Mouse (Mus musculus): ENCODE results near the gene Frmd5. TPM values are rescaled to one million over a fixed set of nuclear protein-coding genes. Genes with fewer than 3 reads are reported as not detected.

Gene Frmd5
- total RNA-seq, 2 experiments from 2014 or later, result 0.83 to 0.91 TPM

GRCm38 (mm10) chr2:121761861-121762260, 45.0 kb downstream of the Frmd5 start:
- no peak for DNase-seq (ENCODE audit: low spot score in 2 of 2)

GRCm38 (mm10) chr2:121761281-121761795, 45.5 kb downstream of the Frmd5 start:
- DNase-seq (ENCODE audit: low spot score in 2 of 2), result no peak

GRCm38 (mm10) chr2:121760646-121761045, 46.2 kb downstream of the Frmd5 start:
- DNase-seq (ENCODE audit: low spot score in 2 of 2), result no peak

GRCm38 (mm10) chr2:121758258-121758657, 48.6 kb downstream of the Frmd5 start:
- no peak for DNase-seq (ENCODE audit: low spot score in 2 of 2)

- no peak for DNase-seq (ENCODE audit: low spot score in 2 of 2)
Measured at GRCm38 (mm10) chr2:121756336-121756735, 50.6 kb downstream of the Frmd5 start.

GRCm38 (mm10) chr2:121755056-121755455, 51.8 kb downstream of the Frmd5 start:
- DNase-seq (ENCODE audit: low spot score in 2 of 2), result no peak

GRCm38 (mm10) chr2:121750121-121750520, 56.8 kb downstream of the Frmd5 start:
- no peak for DNase-seq (ENCODE audit: low spot score in 2 of 2)

GRCm38 (mm10) chr2:121741151-121741550, 65.7 kb downstream of the Frmd5 start:
- no peak for DNase-seq (ENCODE audit: low spot score in 2 of 2)

GRCm38 (mm10) chr2:121739410-121739809, 67.5 kb downstream of the Frmd5 start:
- DNase-seq (ENCODE audit: low spot score in 2 of 2), result no peak

- DNase-seq (ENCODE audit: low spot score in 2 of 2), result no peak
Measured at GRCm38 (mm10) chr2:121733426-121733825, 73.5 kb downstream of the Frmd5 start.

- DNase-seq (ENCODE audit: low spot score in 2 of 2), result no peak
Measured at GRCm38 (mm10) chr2:121730486-121730885, 76.4 kb downstream of the Frmd5 start.

GRCm38 (mm10) chr2:121728907-121729575, 77.8 kb downstream of the Frmd5 start:
- DNase-seq (ENCODE audit: low spot score in 2 of 2), result no peak

GRCm38 (mm10) chr2:121724866-121725265, 82.0 kb downstream of the Frmd5 start:
- DNase-seq (ENCODE audit: low spot score in 2 of 2), result no peak

GRCm38 (mm10) chr2:121723796-121724195, 83.1 kb downstream of the Frmd5 start:
- DNase-seq (ENCODE audit: low spot score in 2 of 2), result no peak

GRCm38 (mm10) chr2:121719000-121719399, 87.9 kb downstream of the Frmd5 start:
- no peak for DNase-seq (ENCODE audit: low spot score in 2 of 2)

GRCm38 (mm10) chr2:121717133-121717532, 89.8 kb downstream of the Frmd5 start:
- no peak for DNase-seq (ENCODE audit: low spot score in 2 of 2)

- DNase-seq (ENCODE audit: low spot score in 2 of 2), result no peak
Measured at GRCm38 (mm10) chr2:121713567-121713966, 93.3 kb downstream of the Frmd5 start.

GRCm38 (mm10) chr2:121711748-121712384, 95.0 kb downstream of the Frmd5 start:
- DNase-seq (ENCODE audit: low spot score in 2 of 2), result no peak

- DNase-seq (ENCODE audit: low spot score in 2 of 2), result no peak
Measured at GRCm38 (mm10) chr2:121709096-121709495, 97.8 kb downstream of the Frmd5 start.

GRCm38 (mm10) chr2:121707461-121707860, 99.4 kb downstream of the Frmd5 start:
- no peak for DNase-seq (ENCODE audit: low spot score in 2 of 2)

- no peak for DNase-seq (ENCODE audit: low spot score in 2 of 2)
Measured at GRCm38 (mm10) chr2:121705756-121706155, 101.1 kb downstream of the Frmd5 start.

GRCm38 (mm10) chr2:121699331-121699730, 107.6 kb downstream of the Frmd5 start:
- no peak for DNase-seq (ENCODE audit: low spot score in 2 of 2)

- no peak for DNase-seq (ENCODE audit: low spot score in 2 of 2)
Measured at GRCm38 (mm10) chr2:121695436-121695835, 111.5 kb downstream of the Frmd5 start.
